Mouse (Mus musculus) cerebellum, adult 2 months (tissue): ENCODE measurements around the gene Nsd1. TPM values are rescaled to one million over a fixed set of nuclear protein-coding genes. Genes with fewer than 3 reads are reported as not detected.

ENCODE experiments used
- DNase-seq, 2 experiments: peaks; one replicate each; pipeline ENCODE4 v3.0.0; 2021
- H3K27ac ChIP-seq: fragments of 200-500 bp; 2 replicates; pipeline ENCODE4 v1.5.1; 2012; ENCODE audit warnings: low read length, control low read depth, inconsistent platforms; ENCODE audit not compliant: insufficient read depth
- H3K27me3 ChIP-seq: fragments of 200-500 bp; 2 replicates; pipeline ENCODE4 v1.6.1; 2012; ENCODE audit warnings: inconsistent platforms, mild to moderate bottlenecking, low read length, moderate library complexity; ENCODE audit not compliant: control insufficient read depth, insufficient read depth
- H3K4me1 ChIP-seq: fragments of 200-500 bp; 2 replicates; pipeline ENCODE4 v1.6.1; 2011; ENCODE audit warnings: low read length; ENCODE audit not compliant: control insufficient read depth, insufficient read depth
- H3K4me3 ChIP-seq: fragments of 200-500 bp; replicated peaks from 2 replicates; pipeline ENCODE3; 2011; ENCODE audit warnings: mild to moderate bottlenecking, low read depth, low read length, control low read depth; ENCODE audit not compliant: insufficient read depth
- CTCF ChIP-seq: fragments of 200-500 bp; IDR thresholded peaks from 2 replicates; pipeline ENCODE4 v1.5.1; 2011; ENCODE audit warnings: low read depth, mild to moderate bottlenecking, control low read depth, low read length, moderate library complexity, borderline replicate concordance; ENCODE audit not compliant: insufficient read depth
- POLR2A ChIP-seq: fragments of 200-500 bp; IDR thresholded peaks from 2 replicates; pipeline ENCODE4 v1.6.1; 2011; ENCODE audit warnings: low read length, control low read depth, borderline replicate concordance; ENCODE audit not compliant: insufficient read depth
- WGBS: fragments of 180-500 bp; shearing (Covaris S2); methylation state at CpG from one replicate; pipeline ENCODE4 v1.1.7; 2018; 5-methylcytosine and 5-hydroxymethylcytosine counted together
- polyA plus RNA-seq: library from polyadenylated mRNA; depleted of rRNA; stranded (reverse); fragments of >200 nt; gene quantifications from 2 replicates; pipeline ENCODE4 v1.2.3, GENCODE M21; 2012

Nsd1 gene
- polyA plus RNA-seq, 1 experiment: 47.5 TPM

- WGBS: 78% methylated on average over 9 of the region's 9 CpGs
- TF ChIP-seq POLR2A (no peak), CTCF (no peak)
- Histone ChIP-seq H3K4me3 (no peak overlapping the region), H3K27ac (no peak overlapping the region), H3K27me3 (no peaks in the 10 kb centered on the region), H3K4me1 (no peaks in the 10 kb centered on the region)
- DNase-seq: no peak
Measured at GRCm38 (mm10) chr13:55203740-55204139, 5.8 kb upstream of the Nsd1 start.

GRCm38 (mm10) chr13:55204667-55205389 lies 4.8 kb upstream of the Nsd1 start:
- Histone ChIP-seq H3K4me1 (no peaks in the 10 kb centered on the region), H3K27me3 (no peaks in the 10 kb centered on the region), H3K4me3 (no peak overlapping the region), H3K27ac (no peak overlapping the region)
- WGBS: 80% methylated on average over 9 of the region's 11 CpGs
- no peak for DNase-seq
- no peak for TF ChIP-seq CTCF
- TF ChIP-seq POLR2A: no peak

GRCm38 (mm10) chr13:55205448-55206205 lies 4.0 kb upstream of the Nsd1 start:
- no peak overlapping the region for H3K4me3 ChIP-seq
- 81% methylated on average over 6 of the region's 6 CpGs for WGBS
- TF ChIP-seq POLR2A: no peak
- no peak for TF ChIP-seq CTCF
- no peak for DNase-seq
- H3K27ac ChIP-seq: no peak overlapping the region
- no peaks in the 10 kb centered on the region for H3K27me3 ChIP-seq
- no peaks in the 10 kb centered on the region for H3K4me1 ChIP-seq

GRCm38 (mm10) chr13:55208837-55209648 lies 539 bp upstream of the Nsd1 start:
- 75% methylated on average over 13 of the region's 13 CpGs for WGBS
- H3K27me3 ChIP-seq: no peaks in the 10 kb centered on the region
- DNase-seq: peak in 1 of 2 experiments; percentile 20
- no peak overlapping the region for H3K4me3 ChIP-seq
- H3K27ac ChIP-seq: 0 out of 2 replicates have a peak overlapping the region, but pooled peaks have one; percentile 99
- H3K4me1 ChIP-seq: peaks cover 7% of the 10 kb centered on the region; the same call in 1 of the 2 replicates
- TF ChIP-seq POLR2A (no peak), CTCF (no peak)

GRCm38 (mm10) chr13:55210193-55210970 lies 800 bp downstream of the Nsd1 start:
- Histone ChIP-seq H3K27me3 (no peaks in the 10 kb centered on the region), H3K4me1 (peaks cover 9% of the 10 kb centered on the region; the same call in 1 of the 2 replicates), H3K27ac (peak overlapping the region; percentile 99), H3K4me3 (peak overlapping the region; percentile 62)
- DNase-seq: peak; percentile 69 to 86
- TF ChIP-seq POLR2A (0 out of 2 replicates have a peak, but pooled peaks have one; percentile 14), CTCF (no peak)
- 2% methylated on average over 60 of the region's 77 CpGs for WGBS

GRCm38 (mm10) chr13:55210971-55211220 lies 1.3 kb downstream of the Nsd1 start:
- H3K27me3 ChIP-seq: no peaks in the 10 kb centered on the region
- 2% methylated on average over 17 of the region's 17 CpGs for WGBS
- TF ChIP-seq POLR2A: no peak
- TF ChIP-seq CTCF: no peak
- peak overlapping the region; percentile 62 for H3K4me3 ChIP-seq
- H3K4me1 ChIP-seq: peaks cover 9% of the 10 kb centered on the region; the same call in 1 of the 2 replicates
- DNase-seq: no peak
- peak overlapping the region; percentile 99 for H3K27ac ChIP-seq

GRCm38 (mm10) chr13:55211221-55212010 lies 1.8 kb downstream of the Nsd1 start:
- Histone ChIP-seq H3K27ac (peak overlapping the region; percentile 99), H3K4me3 (peak overlapping the region; percentile 87), H3K27me3 (no peaks in the 10 kb centered on the region), H3K4me1 (peaks cover 9% of the 10 kb centered on the region; the same call in 1 of the 2 replicates)
- 2% methylated on average over 45 of the region's 93 CpGs for WGBS
- TF ChIP-seq POLR2A (peak; percentile 69), CTCF (no peak)
- peak; percentile 88 to 89 for DNase-seq
